Mouse (Mus musculus) liver, embryonic 15.5 days (tissue): ENCODE data around the gene Fbp2. TPM values are rescaled to one million over a fixed set of nuclear protein-coding genes. Genes with fewer than 3 reads are reported as not detected.
"Not testable (repeated sequence)": the region's sequence is repeated elsewhere in the genome, so short reads cannot be mapped to it uniquely, and the experiment has no call there.

ENCODE experiments used
- ATAC-seq: fragments of 200-750 bp; cut with Nextera tagmentation; 2 replicates; pipeline ENCODE4 v1.8.0; 2017; ENCODE audit warnings: moderate number of reproducible peaks, mild to moderate bottlenecking, moderate library complexity; ENCODE audit not compliant: insufficient read depth
- H3K27ac ChIP-seq: fragments of 300-500 bp; sonication (generic); replicated peaks from 2 replicates; pipeline ENCODE4 v1.5.1; 2015; ENCODE audit warnings: mild to moderate bottlenecking, inconsistent platforms
- H3K27me3 ChIP-seq: fragments of 300-500 bp; sonication (generic); 2 replicates; pipeline ENCODE4 v1.6.1; 2015; ENCODE audit warnings: mild to moderate bottlenecking, inconsistent platforms
- H3K36me3 ChIP-seq: fragments of 300-500 bp; sonication (generic); replicated peaks from 2 replicates; pipeline ENCODE4 v1.6.1; 2015; ENCODE audit warnings: moderate library complexity, mild to moderate bottlenecking, inconsistent platforms
- H3K4me1 ChIP-seq: fragments of 300-500 bp; sonication (generic); replicated peaks from 2 replicates; pipeline ENCODE4 v1.6.1; 2015; ENCODE audit warnings: inconsistent platforms
- H3K4me2 ChIP-seq: fragments of 300-500 bp; sonication (generic); 2 replicates; pipeline ENCODE4 v1.6.1; 2015; ENCODE audit warnings: moderate library complexity, mild to moderate bottlenecking, inconsistent platforms
- H3K4me3 ChIP-seq: fragments of 300-500 bp; sonication (generic); replicated peaks from 2 replicates; pipeline ENCODE4 v1.5.1; 2015; ENCODE audit warnings: mild to moderate bottlenecking, inconsistent platforms
- H3K9ac ChIP-seq: fragments of 300-500 bp; sonication (generic); 2 replicates; pipeline ENCODE4 v1.6.1; 2015; ENCODE audit warnings: moderate library complexity, mild to moderate bottlenecking, inconsistent platforms
- H3K9me3 ChIP-seq: fragments of 300-500 bp; sonication (generic); replicated peaks from 2 replicates; pipeline ENCODE4 v1.6.1; 2016; ENCODE audit warnings: inconsistent platforms
- WGBS: fragments of 180-500 bp; shearing (Covaris S2); methylation state at CpG from one replicate; pipeline ENCODE4 v1.1.7; 2015; ENCODE audit warnings: mixed read lengths; ENCODE audit not compliant: insufficient replicate concordance; 5-methylcytosine and 5-hydroxymethylcytosine counted together
- polyA plus RNA-seq: library from polyadenylated mRNA; unstranded; fragments of >200 nt; fragmentation: Nextera tagmentation; extraction: Ambion mirVana; gene quantifications from 2 replicates; pipeline ENCODE4 v1.2.1, GENCODE M21; 2015

Fbp2 gene
- polyA plus RNA-seq, 1 experiment from 2014 or later, result 1.0 TPM

DNA sequence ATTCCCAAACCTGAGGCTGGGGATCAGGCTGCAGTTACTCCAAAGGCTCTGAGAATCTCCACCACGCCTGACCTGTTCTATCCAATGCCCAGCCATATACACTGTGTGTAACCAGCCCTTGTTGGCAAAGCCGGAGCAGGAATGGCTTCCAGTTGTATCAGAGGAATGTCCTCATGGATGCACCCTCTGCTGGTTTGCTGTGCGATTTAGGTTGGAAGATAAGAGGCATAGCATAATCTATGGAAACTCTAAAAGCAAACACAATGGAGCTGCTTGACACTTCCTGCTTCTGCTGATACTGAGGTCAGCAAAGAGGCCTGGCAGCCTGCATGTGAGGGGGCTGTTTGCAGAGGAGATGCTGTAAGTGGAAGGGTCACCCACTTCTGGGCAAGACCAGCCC lies 4.7 kb upstream of the Fbp2 start:
- 56% methylated on average over 3 of the region's 3 CpGs for WGBS
- Histone ChIP-seq H3K4me1 (no peaks in the 10 kb centered on the region), H3K4me3 (no peak overlapping the region), H3K9me3 (no peaks in the 10 kb centered on the region), H3K4me2 (no peak overlapping the region), H3K36me3 (no peaks in the 10 kb centered on the region), H3K27me3 (no peaks in the 10 kb centered on the region), H3K27ac (no peak overlapping the region), H3K9ac (no peak overlapping the region)
- ATAC-seq, result no peak

DNA sequence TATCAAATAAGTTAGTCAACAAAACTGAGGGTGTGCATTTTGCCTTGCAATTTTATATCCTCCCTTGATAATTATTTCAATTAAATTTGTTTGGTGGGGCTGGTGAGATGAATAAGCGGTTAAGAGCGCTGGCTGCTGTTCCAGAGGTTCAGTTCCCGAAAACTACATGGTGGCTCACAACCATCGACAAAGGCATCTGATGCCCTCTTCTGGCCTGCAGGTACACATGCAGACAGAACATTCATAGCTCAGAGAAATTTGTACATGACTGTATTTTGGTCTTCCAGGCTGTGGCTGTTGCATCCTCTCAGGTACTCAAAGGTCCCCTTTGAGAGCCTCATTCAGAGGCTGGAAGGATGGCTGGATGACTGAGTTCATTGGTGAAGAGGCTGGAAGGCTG lies 1.8 kb upstream of the Fbp2 start:
- ATAC-seq, result no peak
- 72% methylated on average over 4 of the region's 4 CpGs for WGBS
- H3K4me2 ChIP-seq, result no peak overlapping the region

DNA sequence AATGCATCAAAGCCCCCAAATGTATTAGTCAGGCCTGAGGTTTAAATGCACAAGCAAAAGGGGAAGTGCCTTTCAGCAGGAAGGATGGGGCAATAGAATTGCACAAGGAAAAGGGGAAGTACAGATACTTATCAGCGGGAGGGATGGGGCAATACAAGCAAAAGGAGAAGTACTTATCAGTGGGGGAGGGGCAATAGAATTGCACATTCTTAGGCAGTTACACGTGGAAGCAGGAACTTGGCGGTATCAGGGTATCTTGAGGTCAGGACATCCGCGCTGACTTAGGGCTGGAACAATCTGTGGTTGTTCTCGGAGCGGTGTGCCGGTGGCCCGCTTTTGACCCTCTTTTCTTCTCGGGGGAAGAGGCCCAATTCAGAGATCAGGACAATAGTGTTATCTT lies 1.0 kb upstream of the Fbp2 start:
- 15% methylated on average over 10 of the region's 10 CpGs for WGBS
- H3K9ac ChIP-seq, H3K9me3 ChIP-seq, H3K4me1 ChIP-seq, H3K4me3 ChIP-seq, ATAC-seq, H3K36me3 ChIP-seq, H3K4me2 ChIP-seq, H3K27ac ChIP-seq, H3K27me3 ChIP-seq: not testable (repeated sequence)

More for the DNA sequence above, 1.8 kb upstream of the Fbp2 start:
- peaks cover 6% of the 10 kb centered on the region; the same call in 1 of the 2 replicates for H3K27me3 ChIP-seq
- H3K36me3 ChIP-seq, result no peaks in the 10 kb centered on the region
- no peak overlapping the region for H3K4me3 ChIP-seq
- no peaks in the 10 kb centered on the region for H3K9me3 ChIP-seq
- no peak overlapping the region for H3K27ac ChIP-seq
- peaks cover 4% of the 10 kb centered on the region for H3K4me1 ChIP-seq
- H3K9ac ChIP-seq, result no peak overlapping the region

DNA sequence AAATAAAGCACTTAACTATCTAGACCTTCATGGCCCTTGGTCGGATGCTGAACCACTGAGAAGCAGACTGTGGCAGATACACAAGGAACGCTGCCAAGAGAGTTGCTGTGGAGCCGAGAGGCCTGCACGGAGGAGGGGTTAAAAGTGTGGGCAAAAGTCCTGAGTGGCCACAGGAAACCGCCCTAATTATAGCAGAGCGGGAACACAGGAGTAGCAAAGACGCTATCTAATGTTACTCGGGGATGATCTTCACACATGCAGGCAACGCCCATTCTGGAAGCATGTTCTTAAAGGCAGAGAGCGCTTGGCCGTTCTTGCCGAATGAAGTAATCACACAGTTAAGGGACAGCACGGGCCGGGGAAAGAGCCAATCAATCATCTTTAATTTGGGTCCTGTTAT lies 1.4 kb downstream of the Fbp2 start:
- Histone ChIP-seq H3K27ac (no peak overlapping the region), H3K27me3 (peaks cover 7% of the 10 kb centered on the region; the same call in 1 of the 2 replicates), H3K9ac (no peak overlapping the region), H3K4me2 (no peak overlapping the region), H3K4me1 (peaks cover 5% of the 10 kb centered on the region), H3K4me3 (no peak overlapping the region), H3K36me3 (no peaks in the 10 kb centered on the region), H3K9me3 (no peaks in the 10 kb centered on the region)
- no peak for ATAC-seq
- WGBS, result 70% methylated on average over 14 of the region's 14 CpGs

DNA sequence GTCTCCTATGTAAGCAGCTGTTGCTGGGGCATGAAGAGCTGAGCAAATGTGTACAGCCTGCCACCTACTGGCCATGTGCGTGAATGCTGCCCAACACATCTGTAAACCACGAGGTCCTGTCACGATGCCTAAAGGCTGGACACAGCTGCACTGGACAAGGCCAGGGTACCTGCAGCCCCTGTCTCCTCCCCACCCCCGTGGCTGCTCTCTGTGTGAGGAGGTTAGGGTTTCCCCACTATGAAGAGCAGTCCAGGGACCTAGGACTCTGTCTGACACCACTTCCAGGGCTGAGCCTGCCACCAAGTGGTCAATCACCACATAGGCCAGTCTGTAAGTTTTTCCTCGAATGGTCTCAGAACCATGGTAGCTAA lies 1.9 kb downstream of the Fbp2 start:
- peaks cover 7% of the 10 kb centered on the region; the same call in 1 of the 2 replicates for H3K27me3 ChIP-seq
- no peaks in the 10 kb centered on the region for H3K36me3 ChIP-seq
- no peaks in the 10 kb centered on the region for H3K9me3 ChIP-seq
- H3K4me3 ChIP-seq, result peak overlapping the region; percentile 12; the same call in 1 of the 2 replicates
- peak overlapping the region; percentile 59 for H3K4me2 ChIP-seq
- H3K4me1 ChIP-seq, result peaks cover 5% of the 10 kb centered on the region
- H3K27ac ChIP-seq, result no peak overlapping the region
- 4% methylated on average over 5 of the region's 5 CpGs for WGBS
- peak; percentile 73 for ATAC-seq
- no peak overlapping the region for H3K9ac ChIP-seq

DNA sequence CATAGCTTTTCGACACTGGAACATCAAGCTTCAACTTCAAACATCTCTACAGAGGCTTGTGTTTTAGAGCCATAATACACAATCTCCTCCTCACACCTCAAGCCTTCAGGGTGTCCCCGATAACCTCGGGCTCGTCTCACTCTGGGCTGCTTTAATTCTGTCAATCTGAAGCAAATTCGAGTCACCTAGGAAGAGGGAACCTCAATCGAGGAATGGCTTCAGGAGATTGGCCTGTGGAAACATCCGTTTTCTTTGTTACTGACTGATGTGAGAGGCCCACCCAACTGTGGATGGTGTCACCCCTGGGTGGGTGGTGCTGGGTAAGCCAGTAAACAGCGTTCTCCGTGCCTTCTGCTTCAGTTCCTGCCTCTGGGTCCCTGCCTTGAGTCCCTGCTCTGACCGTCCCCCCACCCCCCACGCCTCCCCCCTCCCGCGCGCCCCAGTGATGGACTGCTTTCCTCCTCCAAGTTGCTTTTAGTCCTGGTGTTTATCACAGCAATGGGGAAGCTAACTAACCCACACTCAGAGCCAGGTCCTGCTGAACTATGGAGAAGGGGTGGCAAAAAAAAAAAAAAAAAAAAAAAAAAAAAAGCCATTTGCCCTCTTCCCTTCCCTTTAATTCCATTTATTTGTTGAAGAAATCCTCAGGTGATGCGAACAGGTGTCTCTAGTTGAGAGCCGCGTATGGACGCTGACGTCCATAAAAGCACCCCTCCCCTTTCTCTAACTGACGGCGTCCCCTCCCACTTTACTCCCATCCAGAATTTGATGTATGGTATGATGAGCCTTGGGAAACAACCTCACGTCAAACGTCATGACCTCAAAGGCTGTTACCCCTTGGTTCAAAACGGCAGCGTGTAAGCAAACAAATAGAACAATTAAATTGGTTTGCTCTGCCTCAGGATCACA lies 2.6 kb downstream of the Fbp2 start:
- peaks cover 7% of the 10 kb centered on the region; the same call in 1 of the 2 replicates for H3K27me3 ChIP-seq
- no peaks in the 10 kb centered on the region for H3K9me3 ChIP-seq
- no peaks in the 10 kb centered on the region for H3K36me3 ChIP-seq
- no peak overlapping the region for H3K9ac ChIP-seq
- H3K4me1 ChIP-seq, result peaks cover 5% of the 10 kb centered on the region
- peak overlapping the region; percentile 12; the same call in 1 of the 2 replicates for H3K4me3 ChIP-seq
- ATAC-seq, result no peak
- no peak overlapping the region for H3K27ac ChIP-seq
- peak overlapping the region; percentile 59 for H3K4me2 ChIP-seq
- WGBS, result 19% methylated on average over 25 of the region's 25 CpGs

DNA sequence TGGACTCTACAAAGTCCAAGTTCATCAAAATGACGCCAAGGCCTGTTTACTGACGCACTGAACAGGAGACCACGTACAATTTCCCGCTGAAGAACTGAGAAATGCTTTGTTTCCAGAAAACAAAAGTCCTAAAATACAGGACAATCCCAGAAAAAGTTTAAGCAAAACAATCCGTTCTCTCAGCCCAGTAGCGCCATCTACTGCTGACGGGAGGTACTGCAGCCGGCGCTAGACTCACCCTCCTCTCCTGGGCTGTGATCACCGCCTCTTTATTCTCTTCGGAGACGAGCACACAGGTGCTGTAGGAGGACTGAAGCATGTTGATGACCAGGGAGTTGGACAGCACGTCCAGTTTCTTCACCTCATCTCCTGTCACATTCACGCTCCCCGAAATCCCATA lies 3.6 kb downstream of the Fbp2 start:
- no peak overlapping the region for H3K9ac ChIP-seq
- WGBS, result 10% methylated on average over 15 of the region's 15 CpGs
- no peaks in the 10 kb centered on the region for H3K9me3 ChIP-seq
- H3K27ac ChIP-seq, result no peak overlapping the region
- no peak for ATAC-seq
- H3K4me3 ChIP-seq, result no peak overlapping the region
- H3K36me3 ChIP-seq, result no peaks in the 10 kb centered on the region
- no peak overlapping the region for H3K4me2 ChIP-seq
- peaks cover 7% of the 10 kb centered on the region; the same call in 1 of the 2 replicates for H3K27me3 ChIP-seq
- H3K4me1 ChIP-seq, result peaks cover 5% of the 10 kb centered on the region

DNA sequence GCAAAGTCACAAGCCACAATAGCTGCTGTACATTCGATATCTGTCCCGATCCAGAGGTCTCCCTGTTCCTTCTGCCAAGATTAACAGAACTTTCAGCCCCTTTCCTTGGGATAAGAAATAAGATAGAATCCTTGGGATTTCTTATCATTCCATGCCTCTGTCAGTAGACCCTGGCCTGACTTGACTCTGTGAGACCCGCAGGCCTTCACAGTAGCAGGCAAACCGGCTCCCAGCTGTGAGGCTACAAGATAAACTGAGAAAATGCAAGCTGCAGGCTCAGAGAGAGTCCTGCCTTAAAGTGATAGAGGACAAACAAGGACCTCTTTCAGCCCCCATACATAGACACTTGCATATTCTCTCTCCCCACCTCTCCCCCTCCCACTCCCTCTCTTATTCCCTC lies 24.9 kb downstream of the Fbp2 start:
- no peaks in the 10 kb centered on the region for H3K36me3 ChIP-seq
- no peaks in the 10 kb centered on the region for H3K4me1 ChIP-seq
- H3K9ac ChIP-seq, result no peak overlapping the region
- ATAC-seq, result no peak
- H3K9me3 ChIP-seq, result no peaks in the 10 kb centered on the region
- no peak overlapping the region for H3K4me2 ChIP-seq
- no peaks in the 10 kb centered on the region for H3K27me3 ChIP-seq
- 40% methylated on average over 4 of the region's 4 CpGs for WGBS
- H3K27ac ChIP-seq, result no peak overlapping the region
- no peak overlapping the region for H3K4me3 ChIP-seq

DNA sequence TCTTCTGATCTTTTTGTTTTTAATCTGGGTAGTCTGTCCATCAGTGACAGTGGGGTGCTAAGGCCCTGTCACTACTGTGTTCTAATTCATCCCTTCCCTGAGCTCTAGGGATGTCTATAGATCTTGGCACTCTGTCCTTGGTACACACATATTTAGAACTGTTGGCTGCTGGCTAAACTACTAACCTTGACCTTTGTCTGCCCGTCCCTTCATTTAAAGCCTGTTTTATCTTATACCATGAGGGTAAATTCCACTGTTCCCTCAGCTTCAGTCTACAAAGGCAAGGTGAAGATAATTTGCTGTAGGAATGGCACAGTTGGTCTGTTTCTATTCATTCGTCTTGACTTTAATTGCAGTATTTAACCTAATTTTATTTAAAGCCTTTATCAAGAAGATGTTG lies 26.0 kb downstream of the Fbp2 start:
- no peak overlapping the region for H3K27ac ChIP-seq
- no peak for ATAC-seq
- H3K4me3 ChIP-seq, result no peak overlapping the region
- WGBS, result 41% methylated on average over 2 of the region's 2 CpGs
- H3K27me3 ChIP-seq, result no peaks in the 10 kb centered on the region
- no peak overlapping the region for H3K4me2 ChIP-seq
- H3K9ac ChIP-seq, result no peak overlapping the region
- H3K4me1 ChIP-seq, result no peaks in the 10 kb centered on the region
- H3K36me3 ChIP-seq, result no peaks in the 10 kb centered on the region
- no peaks in the 10 kb centered on the region for H3K9me3 ChIP-seq

DNA sequence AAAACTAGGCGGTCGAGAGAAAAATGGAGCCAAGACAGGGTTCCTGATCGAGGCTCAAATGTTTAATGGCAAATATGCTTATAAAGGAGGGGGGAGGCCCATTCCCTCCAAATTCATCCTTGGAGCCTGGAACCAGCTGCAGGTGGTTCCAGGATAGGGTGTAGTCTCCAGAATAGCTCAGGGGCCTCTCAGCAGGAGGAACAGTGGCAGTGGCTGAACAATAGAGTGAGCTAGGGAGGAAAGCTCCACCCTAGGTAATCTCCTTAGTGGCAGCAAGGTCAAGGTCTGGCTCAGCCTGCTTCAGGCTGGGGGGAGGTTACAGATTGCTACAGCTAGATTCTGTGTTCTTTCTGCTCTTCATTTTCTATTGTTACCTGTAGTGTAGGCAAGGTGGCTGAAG lies 42.5 kb downstream of the Fbp2 start:
- not testable (repeated sequence) for H3K9ac ChIP-seq, ATAC-seq, H3K4me1 ChIP-seq, H3K36me3 ChIP-seq, H3K4me3 ChIP-seq, H3K27ac ChIP-seq, H3K4me2 ChIP-seq, H3K9me3 ChIP-seq
- WGBS, result 70% methylated on average over 3 of the region's 3 CpGs
- H3K27me3 ChIP-seq, result peaks cover 11% of the 10 kb centered on the region; the same call in 1 of the 2 replicates

DNA sequence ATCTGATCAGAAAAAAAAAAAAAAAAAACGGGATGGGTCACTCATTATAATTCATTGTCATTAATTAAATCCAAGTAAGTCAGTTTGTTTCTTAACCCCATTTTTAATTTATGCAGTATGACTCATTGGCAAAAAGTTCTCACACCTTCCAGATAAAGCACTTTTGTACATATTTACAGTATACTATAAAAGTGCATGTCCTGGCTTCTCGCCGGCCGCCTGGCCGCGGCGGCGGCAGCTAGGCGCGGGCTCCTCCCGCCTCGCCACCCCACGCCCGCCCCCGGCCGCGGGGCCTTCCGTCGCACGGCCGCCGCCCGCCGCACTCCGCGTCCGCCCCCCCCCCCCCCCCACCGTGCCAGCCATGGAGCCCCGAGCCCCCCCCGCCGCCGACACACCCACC lies 45.5 kb downstream of the Fbp2 start:
- no peaks in the 10 kb centered on the region for H3K4me1 ChIP-seq
- H3K9me3 ChIP-seq, result no peaks in the 10 kb centered on the region
- H3K4me2 ChIP-seq, result peak overlapping the region; percentile 54
- H3K27ac ChIP-seq, result no peak overlapping the region
- no peaks in the 10 kb centered on the region for H3K36me3 ChIP-seq
- H3K9ac ChIP-seq, result no peak overlapping the region
- H3K4me3 ChIP-seq, result peak overlapping the region; percentile 28
- 13% methylated on average over 29 of the region's 32 CpGs for WGBS
- no peak for ATAC-seq
- H3K27me3 ChIP-seq, result peaks cover 11% of the 10 kb centered on the region; the same call in 1 of the 2 replicates
